Mouse (Mus musculus): ENCODE results near the gene Vmn2r43. TPM values are rescaled to one million over a fixed set of nuclear protein-coding genes. Genes with fewer than 3 reads are reported as not detected.
"Not testable (repeated sequence)": the region's sequence is repeated elsewhere in the genome, so short reads cannot be mapped to it uniquely, and the experiment has no call there.

Vmn2r43 gene
- total RNA-seq (2014; rRNA removed) (not detected in 2 replicates), polyA plus RNA-seq (2015; fragmentation: Nextera tagmentation; extraction: Ambion mirVana) (not detected in 2 replicates)

- H3K9ac ChIP-seq; H3K27ac ChIP-seq (ENCODE audit: low read depth, low read length); H3K9me3 ChIP-seq (ENCODE audit: low read length); H3K4me2 ChIP-seq (ENCODE audit: low read depth); DNase-seq; H3K4me1 ChIP-seq (ENCODE audit: insufficient read depth); H3K36me3 ChIP-seq (ENCODE audit: insufficient read depth); H3K4me3 ChIP-seq (ENCODE audit: low read depth, low read length); ATAC-seq; H3K27me3 ChIP-seq (ENCODE audit: insufficient read depth, low read length): not testable (repeated sequence)
- no CpG with 5 or more reads among the region's 1 CpGs for WGBS
Observed at GRCm38 (mm10) chr7:8260499-8260898, at the start of gene Vmn2r43. Gene Vmn2r43 (minus strand): TSS chr7:8260599.

GRCm38 (mm10) chr7:8200220-8200619 is 60.2 kb downstream of the Vmn2r43 start, which contains the start of gene Vmn2r42:
Gene Vmn2r42 (minus strand): TSS chr7:8200320.
- H3K9me3 ChIP-seq (ENCODE audit: low read length); H3K4me1 ChIP-seq (ENCODE audit: insufficient read depth); H3K4me2 ChIP-seq (ENCODE audit: low read depth); H3K27ac ChIP-seq (ENCODE audit: low read depth, low read length); ATAC-seq; H3K36me3 ChIP-seq (ENCODE audit: insufficient read depth); H3K27me3 ChIP-seq (ENCODE audit: insufficient read depth, low read length); H3K9ac ChIP-seq; DNase-seq; H3K4me3 ChIP-seq (ENCODE audit: low read depth, low read length): not testable (repeated sequence)
- no CpG with 5 or more reads among the region's 2 CpGs for WGBS

Other genes starting within 250 kb of the Vmn2r43 start
- not detected in 2 replicates for gene Vmn2r41, start 98.9 kb downstream of the Vmn2r43 start, total RNA-seq (2014; rRNA removed)
- gene Vmn2r41, start 98.9 kb downstream of the Vmn2r43 start, polyA plus RNA-seq (2015; fragmentation: Nextera tagmentation; extraction: Ambion mirVana) = not detected in 2 replicates
- gene Vmn2r42, start 60.3 kb downstream of the Vmn2r43 start, total RNA-seq (2014; rRNA removed) = not detected in 2 replicates
- gene Vmn2r42, start 60.3 kb downstream of the Vmn2r43 start, polyA plus RNA-seq (2015; fragmentation: Nextera tagmentation; extraction: Ambion mirVana) = not detected in 2 replicates
- not detected in 2 replicates for gene Vmn2r44, start 122.7 kb upstream of the Vmn2r43 start, total RNA-seq (2014; rRNA removed)
- gene Vmn2r44, start 122.7 kb upstream of the Vmn2r43 start, polyA plus RNA-seq (2015; fragmentation: Nextera tagmentation; extraction: Ambion mirVana) = not detected in 2 replicates
- gene Vmn2r45, start 228.5 kb upstream of the Vmn2r43 start, total RNA-seq (2014; rRNA removed) = not detected in 2 replicates
- not detected in 2 replicates for gene Vmn2r45, start 228.5 kb upstream of the Vmn2r43 start, polyA plus RNA-seq (2015; fragmentation: Nextera tagmentation; extraction: Ambion mirVana)

Data from forebrain, postnatal 0 days (tissue).